Mouse (Mus musculus) left cerebral cortex, postnatal 14 days (tissue): Measurements from ENCODE around the gene Mycn. TPM values are rescaled to one million over a fixed set of nuclear protein-coding genes. Genes with fewer than 3 reads are reported as not detected.
A peak's percentile ranks its signal among the peaks of the same experiment; 100 is the strongest.

Source experiments
- DNase-seq, 2 experiments: peaks; one replicate each; pipeline ENCODE4 v3.0.0; 2021 to 2022; ENCODE audit warnings: low spot score in 2 of 2, mixed read lengths in 1 of 2
- intact Hi-C: fragments of 180-260 bp; cut with DNase I; formaldehyde crosslinking; loops from one replicate; pipeline ENCODE4 v1.15.1; 2025
- total RNA-seq, 2 experiments: library from RNA; stranded (reverse); gene quantifications; 2 replicates each; pipeline ENCODE4 v1.2.3; 2021

The Mycn gene
- total RNA-seq, 2 experiments from 2014 or later: 21.1 to 25.3 TPM

- intact Hi-C loops: loop anchor here (10.0 kb wide), 1 partner anchor 232 kb away; no protein-coding TSS in a partner anchor
- DNase-seq: peak; percentile 29 to 31
Measured at GRCm38 (mm10) chr12:12937088-12937487, 4.6 kb downstream of the Mycn start.

GRCm38 (mm10) chr12:12932238-12932637 lies 9.5 kb downstream of the Mycn start:
- intact Hi-C loops: loop anchor here (10.0 kb wide), 1 partner anchor 227 kb away; no protein-coding TSS in a partner anchor
- no peak for DNase-seq

- no peak for DNase-seq
- intact Hi-C loops: no loop called here
Measured at GRCm38 (mm10) chr12:12928239-12928638, 13.5 kb downstream of the Mycn start.

GRCm38 (mm10) chr12:12926975-12927527 lies 14.7 kb downstream of the Mycn start:
- intact Hi-C loops: no loop called here
- DNase-seq: no peak

GRCm38 (mm10) chr12:12924446-12924845 lies 17.3 kb downstream of the Mycn start:
- no peak for DNase-seq
- intact Hi-C loops: no loop called here

- DNase-seq: no peak
- intact Hi-C loops: no loop called here
Measured at GRCm38 (mm10) chr12:12920166-12921157, 21.3 kb downstream of the Mycn start.

GRCm38 (mm10) chr12:12916298-12916697 lies 25.4 kb downstream of the Mycn start:
- DNase-seq: no peak

GRCm38 (mm10) chr12:12910356-12910979 lies 31.2 kb downstream of the Mycn start:
- no peak for DNase-seq
- intact Hi-C loops: no loop called here

More at GRCm38 (mm10) chr12:12916298-12916697, 25.4 kb downstream of the Mycn start:
- intact Hi-C loops: no loop called here

GRCm38 (mm10) chr12:12909631-12910277 lies 32.0 kb downstream of the Mycn start:
- intact Hi-C loops: no loop called here
- DNase-seq: peak in 1 of 2 experiments; percentile 14

GRCm38 (mm10) chr12:12906771-12907170 lies 34.9 kb downstream of the Mycn start:
- no peak for DNase-seq
- intact Hi-C loops: no loop called here

- no peak for DNase-seq
- intact Hi-C loops: no loop called here
Measured at GRCm38 (mm10) chr12:12906321-12906720, 35.4 kb downstream of the Mycn start.

GRCm38 (mm10) chr12:12905117-12905516 lies 36.6 kb downstream of the Mycn start:
- no peak for DNase-seq
- intact Hi-C loops: no loop called here

GRCm38 (mm10) chr12:12904512-12904953 lies 37.2 kb downstream of the Mycn start:
- DNase-seq: peak; percentile 78 to 88
- intact Hi-C loops: no loop called here

GRCm38 (mm10) chr12:12904086-12904485 lies 37.6 kb downstream of the Mycn start:
- DNase-seq: peak in 1 of 2 experiments; percentile 13
- intact Hi-C loops: no loop called here

- intact Hi-C loops: no loop called here
- DNase-seq: no peak
Measured at GRCm38 (mm10) chr12:12902403-12902802, 39.3 kb downstream of the Mycn start.

- DNase-seq: no peak
- intact Hi-C loops: no loop called here
Measured at GRCm38 (mm10) chr12:12898356-12899126, 43.2 kb downstream of the Mycn start.

- intact Hi-C loops: no loop called here
- no peak for DNase-seq
Measured at GRCm38 (mm10) chr12:12893986-12894385, 47.7 kb downstream of the Mycn start.

- intact Hi-C loops: no loop called here
- DNase-seq: no peak
Measured at GRCm38 (mm10) chr12:12886191-12886889, 55.4 kb downstream of the Mycn start.
